Mouse (Mus musculus): ENCODE results near the gene Gltp.

- TF ChIP-seq POLR2A (IDR thresholded peaks at IDR 0.05; ENCODE audit: insufficient read depth, low read depth, low read length) (peak; percentile 59), CTCF (IDR thresholded peaks at IDR 0.05; ENCODE audit: insufficient read depth, low read depth, low read length) (peak; percentile 9; the same call in 1 of the 2 replicates)
Measured at GRCm38 (mm10) chr5:114690633-114691567, at the start of gene Gltp.

All from olfactory bulb, adult 2 months (tissue).